Mouse (Mus musculus) E14TG2a.4 (cell line): ENCODE results near the gene Tesmin.

Experiments used
- CTCF ChIP-seq: conservative IDR thresholded peaks from 2 replicates; pipeline ENCODE4 v1.5.1; 2014; ENCODE audit warnings: low read length
- POU5F1 ChIP-seq: IDR thresholded peaks from 2 replicates; pipeline ENCODE4 v1.6.1; 2014; ENCODE audit warnings: low read length, borderline replicate concordance

- no peak for TF ChIP-seq CTCF
- no peak for TF ChIP-seq POU5F1
Observed at GRCm38 (mm10) chr19:3422981-3423380, 34.3 kb downstream of the Tesmin start.
